Mouse (Mus musculus): Measurements from ENCODE around the gene Tab1. TPM values are rescaled to one million over a fixed set of nuclear protein-coding genes. Genes with fewer than 3 reads are reported as not detected.

Tab1 gene
- total RNA-seq, 1 experiment = 16.6 TPM

DNA sequence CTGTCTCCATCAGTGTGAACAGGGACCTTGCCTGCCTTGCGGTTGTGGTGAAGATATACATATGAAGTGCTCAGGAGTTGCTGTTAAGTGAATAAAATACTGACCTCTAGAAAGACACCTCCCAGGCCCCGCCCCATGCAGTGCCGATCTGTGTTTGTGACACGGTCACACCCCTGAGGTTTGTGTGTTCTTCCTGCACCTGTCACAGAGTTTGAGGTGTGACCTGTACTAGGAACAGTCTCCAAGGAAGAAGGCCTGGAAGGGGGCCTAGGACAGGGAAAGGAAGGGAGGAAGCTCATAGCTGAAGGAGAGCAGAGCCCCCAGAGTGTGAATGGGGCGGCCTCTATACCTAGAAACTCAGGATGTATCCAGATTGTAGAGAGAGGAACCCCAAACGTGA is 30.4 kb upstream of the Tab1 start:
- in situ Hi-C loops (cut with MboI; ENCODE audit: low sequenced_read_pairs in 2 of 2, unreplicated experiment in 2 of 2) = no loop called here

GRCm38 (mm10) chr15:80105490-80106410 is 27.2 kb upstream of the Tab1 start:
- H3K4me1 ChIP-seq (ENCODE audit: control insufficient read depth in 2 of 2, insufficient read depth in 2 of 2, low read length in 2 of 2, poor library complexity in 1 of 2) = peaks cover 4 to 39% of the 10 kb centered on the region in 2 experiments; a peak in 3 of 4 replicates
- H3K36me3 ChIP-seq (ENCODE audit: control insufficient read depth, insufficient read depth, low read length, poor library complexity, severe bottlenecking) = peaks cover 4% of the 10 kb centered on the region; the same call in 1 of the 2 replicates
- peak overlapping the region in 1 of 2 experiments; percentile 18; a peak in 1 of 4 replicates for H3K4me3 ChIP-seq (ENCODE audit: insufficient read depth in 1 of 2, low read depth in 1 of 2, low read length in 2 of 2, poor library complexity in 1 of 2, severe bottlenecking in 1 of 2)
- no peaks in the 10 kb centered on the region for H3K9me3 ChIP-seq (ENCODE audit: control insufficient read depth, insufficient read depth, low read depth, low read length)
- in situ Hi-C loops (cut with MboI; ENCODE audit: low sequenced_read_pairs in 2 of 2, unreplicated experiment in 2 of 2) = no loop called here
- H3K27ac ChIP-seq (ENCODE audit: insufficient read depth, low read depth, low read length, poor library complexity, severe bottlenecking) = peak overlapping the region; percentile 69
- DNase-seq (ENCODE audit: low read depth, low spot score) = no peak
- H3K9ac ChIP-seq (ENCODE audit: insufficient read depth, low read depth, low read length, poor library complexity, severe bottlenecking) = peak overlapping the region; percentile 49
- TF ChIP-seq ZC3H11A (IDR thresholded peaks at IDR 0.05; ENCODE audit: borderline replicate concordance, low read depth, low read length) (no peak), HCFC1 (IDR thresholded peaks at IDR 0.05; ENCODE audit: borderline replicate concordance, insufficient read depth, low read length) (no peak), CHD2 (IDR thresholded peaks at IDR 0.05; ENCODE audit: low read depth, low read length) (no peak), MAFK (IDR thresholded peaks at IDR 0.05; ENCODE audit: insufficient read depth, low read depth, low read length) (no peak), ZNF384 (IDR thresholded peaks at IDR 0.05; ENCODE audit: low read depth, low read length) (no peak)

More for the DNA sequence above, 30.4 kb upstream of the Tab1 start:
- TF ChIP-seq ZC3H11A (IDR thresholded peaks at IDR 0.05; ENCODE audit: borderline replicate concordance, low read depth, low read length) (no peak), HCFC1 (IDR thresholded peaks at IDR 0.05; ENCODE audit: borderline replicate concordance, insufficient read depth, low read length) (no peak), CHD2 (IDR thresholded peaks at IDR 0.05; ENCODE audit: low read depth, low read length) (no peak), ZNF384 (IDR thresholded peaks at IDR 0.05; ENCODE audit: low read depth, low read length) (no peak)
- Histone ChIP-seq H3K9me3 (ENCODE audit: control insufficient read depth, insufficient read depth, low read depth, low read length) (no peaks in the 10 kb centered on the region), H3K27ac (ENCODE audit: insufficient read depth, low read depth, low read length, poor library complexity, severe bottlenecking) (no peak overlapping the region), H3K4me3 (ENCODE audit: insufficient read depth in 1 of 2, low read depth in 1 of 2, low read length in 2 of 2, poor library complexity in 1 of 2, severe bottlenecking in 1 of 2) (no peak overlapping the region), H3K36me3 (ENCODE audit: control insufficient read depth, insufficient read depth, low read length, poor library complexity, severe bottlenecking) (peaks cover 2% of the 10 kb centered on the region; the same call in 1 of the 2 replicates), H3K9ac (ENCODE audit: insufficient read depth, low read depth, low read length, poor library complexity, severe bottlenecking) (no peak overlapping the region), H3K4me1 (ENCODE audit: control insufficient read depth in 2 of 2, insufficient read depth in 2 of 2, low read length in 2 of 2, poor library complexity in 1 of 2) (peaks cover 7 to 59% of the 10 kb centered on the region in 2 experiments)
- no peak for DNase-seq (ENCODE audit: low read depth, low spot score)

- H3K4me3 ChIP-seq (ENCODE audit: insufficient read depth in 1 of 2, low read depth in 1 of 2, low read length in 2 of 2, poor library complexity in 1 of 2, severe bottlenecking in 1 of 2) = no peak overlapping the region
- H3K9ac ChIP-seq (ENCODE audit: insufficient read depth, low read depth, low read length, poor library complexity, severe bottlenecking) = no peak overlapping the region
- TF ChIP-seq ZNF384 (IDR thresholded peaks at IDR 0.05; ENCODE audit: low read depth, low read length) (no peak), HCFC1 (IDR thresholded peaks at IDR 0.05; ENCODE audit: borderline replicate concordance, insufficient read depth, low read length) (no peak)
- peaks cover 8% of the 10 kb centered on the region for H3K36me3 ChIP-seq (ENCODE audit: control insufficient read depth, insufficient read depth, low read length, poor library complexity, severe bottlenecking)
- H3K4me1 ChIP-seq (ENCODE audit: control insufficient read depth in 2 of 2, insufficient read depth in 2 of 2, low read length in 2 of 2, poor library complexity in 1 of 2) = peaks cover 4 to 35% of the 10 kb centered on the region in 2 experiments; a peak in 3 of 4 replicates
- H3K27ac ChIP-seq (ENCODE audit: insufficient read depth, low read depth, low read length, poor library complexity, severe bottlenecking) = peak overlapping the region; percentile 14; the same call in 1 of the 2 replicates
- in situ Hi-C loops (cut with MboI; ENCODE audit: low sequenced_read_pairs in 2 of 2, unreplicated experiment in 2 of 2) = no loop called here
- DNase-seq (ENCODE audit: low read depth, low spot score) = no peak
- H3K9me3 ChIP-seq (ENCODE audit: control insufficient read depth, insufficient read depth, low read depth, low read length) = no peaks in the 10 kb centered on the region
These were observed 25.8 kb upstream of the Tab1 start for GRCm38 (mm10) chr15:80107143-80107542.

DNA sequence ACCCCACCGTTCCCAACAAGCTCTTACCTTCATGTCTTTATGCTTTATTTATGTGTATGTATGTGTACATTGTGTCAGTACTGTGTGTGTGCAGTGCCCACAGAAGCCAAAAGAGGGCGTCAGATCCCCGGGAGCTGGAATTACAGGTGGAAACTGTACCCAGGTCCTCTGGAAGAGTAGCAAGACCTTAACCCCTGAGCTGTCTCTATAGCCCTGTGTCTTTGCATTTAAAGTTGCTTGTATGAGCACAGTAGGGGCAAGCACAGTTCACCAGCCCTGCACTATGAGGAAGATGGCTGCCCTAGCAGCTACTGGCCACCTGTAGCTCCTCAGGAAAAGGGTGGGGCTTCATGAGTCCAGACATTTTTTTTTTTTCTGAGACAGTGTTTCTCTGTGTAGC is 25.4 kb upstream of the Tab1 start:
- H3K4me3 ChIP-seq (ENCODE audit: insufficient read depth in 1 of 2, low read depth in 1 of 2, low read length in 2 of 2, poor library complexity in 1 of 2, severe bottlenecking in 1 of 2) = no peak overlapping the region
- H3K36me3 ChIP-seq (ENCODE audit: control insufficient read depth, insufficient read depth, low read length, poor library complexity, severe bottlenecking) = peaks cover 10% of the 10 kb centered on the region
- TF ChIP-seq ZNF384 (IDR thresholded peaks at IDR 0.05; ENCODE audit: low read depth, low read length) = peak; percentile 75; the same call in 1 of the 2 replicates
- no peak for TF ChIP-seq CHD2 (IDR thresholded peaks at IDR 0.05; ENCODE audit: low read depth, low read length)
- H3K27ac ChIP-seq (ENCODE audit: insufficient read depth, low read depth, low read length, poor library complexity, severe bottlenecking) = peak overlapping the region; percentile 36
- in situ Hi-C loops (cut with MboI; ENCODE audit: low sequenced_read_pairs in 2 of 2, unreplicated experiment in 2 of 2) = no loop called here
- DNase-seq (ENCODE audit: low read depth, low spot score) = no peak
- H3K9ac ChIP-seq (ENCODE audit: insufficient read depth, low read depth, low read length, poor library complexity, severe bottlenecking) = peak overlapping the region; percentile 49
- H3K9me3 ChIP-seq (ENCODE audit: control insufficient read depth, insufficient read depth, low read depth, low read length) = no peaks in the 10 kb centered on the region
- peaks cover 4 to 33% of the 10 kb centered on the region in 2 experiments; a peak in 3 of 4 replicates for H3K4me1 ChIP-seq (ENCODE audit: control insufficient read depth in 2 of 2, insufficient read depth in 2 of 2, low read length in 2 of 2, poor library complexity in 1 of 2)

Measured in ES-E14 (cell line).